Mouse (Mus musculus) erythroblast, embryonic 14.5 days (primary cell): ENCODE results near the gene Igsf9b. TPM values are rescaled to one million over a fixed set of nuclear protein-coding genes. Genes with fewer than 3 reads are reported as not detected.
A peak's percentile ranks its signal among the peaks of the same experiment; 100 is the strongest.

Experiments used
- H3K27me3 ChIP-seq: 2 replicates; pipeline ENCODE4 v1.6.1; 2012; ENCODE audit warnings: inconsistent platforms; ENCODE audit not compliant: control insufficient read depth
- H3K36me3 ChIP-seq: 2 replicates; pipeline ENCODE4 v1.6.1; 2012; ENCODE audit warnings: mild to moderate bottlenecking, inconsistent platforms; ENCODE audit not compliant: control insufficient read depth
- H3K4me1 ChIP-seq: 2 replicates; pipeline ENCODE4 v1.6.1; 2012; ENCODE audit warnings: inconsistent platforms; ENCODE audit not compliant: control insufficient read depth
- H3K4me3 ChIP-seq: replicated peaks from 2 replicates; pipeline ENCODE3; 2012; ENCODE audit warnings: moderate library complexity, mild to moderate bottlenecking, inconsistent platforms
- H3K9me3 ChIP-seq: 2 replicates; pipeline ENCODE4 v1.6.1; 2012; ENCODE audit warnings: low read length, inconsistent platforms, mixed read lengths; ENCODE audit not compliant: control insufficient read depth
- GATA1 ChIP-seq: IDR thresholded peaks from 2 replicates; pipeline ENCODE4 v1.6.1; 2012; ENCODE audit warnings: low read length, inconsistent platforms, mixed read lengths
- TAL1 ChIP-seq: IDR thresholded peaks from 3 replicates; pipeline ENCODE4 v1.6.1; 2012; ENCODE audit warnings: low read length, inconsistent platforms, mixed read lengths
- polyA plus RNA-seq: library from polyadenylated mRNA; stranded (reverse); fragments of >175 nt; gene quantifications from 2 replicates; pipeline ENCODE4 v1.2.3, GENCODE M21; 2012

Gene Igsf9b
- not detected in 2 replicates for polyA plus RNA-seq

- Histone ChIP-seq H3K9me3 (no peaks in the 10 kb centered on the region), H3K27me3 (peaks cover 45% of the 10 kb centered on the region), H3K4me3 (peak within 1 kb of the TSS; percentile 31), H3K4me1 (no peaks in the 10 kb centered on the region), H3K36me3 (no peaks in the 10 kb centered on the region)
- TF ChIP-seq TAL1 = no peak
- TF ChIP-seq GATA1 = no peak
These were observed at the start of gene Igsf9b for GRCm38 (mm10) chr9:27298411-27299285. TSS of gene Igsf9b (plus strand) at chr9:27299204.

- H3K27me3 ChIP-seq = no peaks in the 10 kb centered on the region
- H3K9me3 ChIP-seq = no peaks in the 10 kb centered on the region
- no peaks in the 10 kb centered on the region for H3K4me1 ChIP-seq
- no peak for TF ChIP-seq GATA1
- no peak for TF ChIP-seq TAL1
- no peak overlapping the region for H3K4me3 ChIP-seq
- H3K36me3 ChIP-seq = no peaks in the 10 kb centered on the region
These were observed 46.8 kb upstream of the Igsf9b start for GRCm38 (mm10) chr9:27252034-27252714.

- no peaks in the 10 kb centered on the region for H3K4me1 ChIP-seq
- no peaks in the 10 kb centered on the region for H3K9me3 ChIP-seq
- no peaks in the 10 kb centered on the region for H3K36me3 ChIP-seq
- H3K27me3 ChIP-seq = no peaks in the 10 kb centered on the region
- no peak overlapping the region for H3K4me3 ChIP-seq
- TF ChIP-seq TAL1 = no peak
- no peak for TF ChIP-seq GATA1
These were observed 42.5 kb upstream of the Igsf9b start for GRCm38 (mm10) chr9:27256454-27256853.

GRCm38 (mm10) chr9:27260378-27260947, 38.5 kb upstream of the Igsf9b start:
- Histone ChIP-seq H3K36me3 (no peaks in the 10 kb centered on the region), H3K27me3 (no peaks in the 10 kb centered on the region), H3K4me1 (no peaks in the 10 kb centered on the region), H3K9me3 (no peaks in the 10 kb centered on the region), H3K4me3 (no peak overlapping the region)
- no peak for TF ChIP-seq GATA1
- TF ChIP-seq TAL1 = no peak

- Histone ChIP-seq H3K4me1 (no peaks in the 10 kb centered on the region), H3K36me3 (no peaks in the 10 kb centered on the region), H3K4me3 (no peak overlapping the region), H3K9me3 (no peaks in the 10 kb centered on the region), H3K27me3 (no peaks in the 10 kb centered on the region)
- TF ChIP-seq TAL1 = no peak
- no peak for TF ChIP-seq GATA1
These were observed 37.1 kb upstream of the Igsf9b start for GRCm38 (mm10) chr9:27261905-27262304.

GRCm38 (mm10) chr9:27265009-27265408, 34.0 kb upstream of the Igsf9b start:
- TF ChIP-seq GATA1 (no peak), TAL1 (no peak)
- H3K27me3 ChIP-seq = no peaks in the 10 kb centered on the region
- no peaks in the 10 kb centered on the region for H3K36me3 ChIP-seq
- H3K9me3 ChIP-seq = no peaks in the 10 kb centered on the region
- no peak overlapping the region for H3K4me3 ChIP-seq
- no peaks in the 10 kb centered on the region for H3K4me1 ChIP-seq

- Histone ChIP-seq H3K4me3 (no peak overlapping the region), H3K36me3 (no peaks in the 10 kb centered on the region), H3K27me3 (no peaks in the 10 kb centered on the region), H3K9me3 (no peaks in the 10 kb centered on the region), H3K4me1 (no peaks in the 10 kb centered on the region)
- TF ChIP-seq GATA1 = no peak
- no peak for TF ChIP-seq TAL1
These were observed 31.1 kb upstream of the Igsf9b start for GRCm38 (mm10) chr9:27267878-27268277.

- TF ChIP-seq GATA1 (no peak), TAL1 (no peak)
- no peaks in the 10 kb centered on the region for H3K4me1 ChIP-seq
- no peaks in the 10 kb centered on the region for H3K27me3 ChIP-seq
- no peak overlapping the region for H3K4me3 ChIP-seq
- H3K36me3 ChIP-seq = no peaks in the 10 kb centered on the region
- H3K9me3 ChIP-seq = no peaks in the 10 kb centered on the region
These were observed 30.5 kb upstream of the Igsf9b start for GRCm38 (mm10) chr9:27268493-27268892.

GRCm38 (mm10) chr9:27269322-27269721, 29.7 kb upstream of the Igsf9b start:
- Histone ChIP-seq H3K27me3 (no peaks in the 10 kb centered on the region), H3K36me3 (no peaks in the 10 kb centered on the region), H3K9me3 (no peaks in the 10 kb centered on the region), H3K4me3 (no peak overlapping the region), H3K4me1 (no peaks in the 10 kb centered on the region)
- TF ChIP-seq TAL1 = no peak
- no peak for TF ChIP-seq GATA1
